Mouse (Mus musculus) hindbrain, embryonic 16.5 days (tissue): Measurements from ENCODE around the gene Phc2. TPM values are rescaled to one million over a fixed set of nuclear protein-coding genes. Genes with fewer than 3 reads are reported as not detected.

Experiments used
- ATAC-seq: fragments of 200-750 bp; cut with Nextera tagmentation; 2 replicates; pipeline ENCODE4 v1.8.0; 2017; ENCODE audit warnings: moderate TSS enrichment, moderate library complexity
- H3K27ac ChIP-seq: fragments of 300-500 bp; sonication (generic); 2 replicates; pipeline ENCODE4 v1.5.1; 2014; ENCODE audit warnings: low read depth, mild to moderate bottlenecking, control low read depth, low read length, moderate library complexity
- H3K27me3 ChIP-seq: fragments of 300-500 bp; sonication (generic); replicated peaks from 2 replicates; pipeline ENCODE4 v1.6.1; 2014; ENCODE audit warnings: low read length; ENCODE audit not compliant: control insufficient read depth, insufficient read depth
- H3K36me3 ChIP-seq: fragments of 300-500 bp; sonication (generic); 2 replicates; pipeline ENCODE4 v1.6.1; 2014; ENCODE audit warnings: mild to moderate bottlenecking, low read length, moderate library complexity, mixed read lengths; ENCODE audit not compliant: control insufficient read depth, insufficient read depth
- H3K4me1 ChIP-seq: fragments of 300-500 bp; sonication (generic); 2 replicates; pipeline ENCODE4 v1.6.1; 2014; ENCODE audit warnings: low read depth, low read length; ENCODE audit not compliant: control insufficient read depth, insufficient read depth
- H3K4me2 ChIP-seq: fragments of 300-500 bp; sonication (generic); 2 replicates; pipeline ENCODE4 v1.6.1; 2014; ENCODE audit warnings: mild to moderate bottlenecking, low read length, control low read depth, moderate library complexity
- H3K4me3 ChIP-seq: fragments of 300-500 bp; sonication (generic); 2 replicates; pipeline ENCODE4 v1.5.1; 2014; ENCODE audit warnings: mild to moderate bottlenecking, low read length, control low read depth, moderate library complexity
- H3K9ac ChIP-seq: fragments of 300-500 bp; sonication (generic); 2 replicates; pipeline ENCODE4 v1.6.1; 2014; ENCODE audit warnings: low read depth, mild to moderate bottlenecking, control low read depth, low read length, moderate library complexity
- H3K9me3 ChIP-seq: fragments of 300-500 bp; sonication (generic); 2 replicates; pipeline ENCODE4 v1.6.1; 2014; ENCODE audit warnings: mild to moderate bottlenecking, low read length, moderate library complexity; ENCODE audit not compliant: control insufficient read depth
- WGBS: fragments of 180-500 bp; shearing (Covaris S2); extraction: QIAGEN DNeasy Blood & Tissue Kit; methylation state at CpG from one replicate; pipeline ENCODE4 v1.1.7; 2014; 5-methylcytosine and 5-hydroxymethylcytosine counted together
- polyA plus RNA-seq: library from polyadenylated mRNA; unstranded; fragments of >200 nt; fragmentation: Nextera tagmentation; extraction: Ambion mirVana; gene quantifications from 2 replicates; pipeline ENCODE4 v1.2.1, GENCODE M21; 2015

Phc2 gene
- polyA plus RNA-seq, 1 experiment from 2014 or later, result 19.9 TPM

DNA sequence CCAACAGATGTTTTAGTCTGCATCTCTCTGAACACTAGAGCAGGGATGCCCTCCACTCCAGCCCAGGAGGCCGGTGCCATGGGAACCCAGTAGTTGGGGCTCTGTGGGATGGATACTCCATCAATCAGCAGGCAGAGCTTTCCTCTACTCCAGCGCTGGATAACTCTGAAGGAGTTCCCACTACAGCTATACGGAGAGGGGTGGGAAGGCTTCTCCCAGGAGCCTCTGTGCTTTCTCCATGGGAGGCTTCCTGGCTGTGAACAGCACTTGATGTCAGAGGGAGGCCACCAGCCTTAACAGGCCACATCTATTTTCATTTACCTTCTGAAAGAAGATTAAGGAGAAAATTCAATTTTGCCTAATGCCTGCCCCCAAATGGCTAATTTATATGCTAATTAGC lies 29.2 kb downstream of the Phc2 start:
- H3K9ac ChIP-seq, result no peak overlapping the region
- no peak overlapping the region for H3K4me2 ChIP-seq
- ATAC-seq, result 0 out of 2 replicates have a peak, but pooled peaks have one; percentile 37
- 33% methylated on average over 3 of the region's 3 CpGs for WGBS
- H3K4me1 ChIP-seq, result peaks cover 23% of the 10 kb centered on the region
- H3K36me3 ChIP-seq, result no peaks in the 10 kb centered on the region
- H3K9me3 ChIP-seq, result no peaks in the 10 kb centered on the region
- peak overlapping the region; percentile 2 for H3K27ac ChIP-seq
- H3K4me3 ChIP-seq, result no peak overlapping the region
- no peaks in the 10 kb centered on the region for H3K27me3 ChIP-seq

DNA sequence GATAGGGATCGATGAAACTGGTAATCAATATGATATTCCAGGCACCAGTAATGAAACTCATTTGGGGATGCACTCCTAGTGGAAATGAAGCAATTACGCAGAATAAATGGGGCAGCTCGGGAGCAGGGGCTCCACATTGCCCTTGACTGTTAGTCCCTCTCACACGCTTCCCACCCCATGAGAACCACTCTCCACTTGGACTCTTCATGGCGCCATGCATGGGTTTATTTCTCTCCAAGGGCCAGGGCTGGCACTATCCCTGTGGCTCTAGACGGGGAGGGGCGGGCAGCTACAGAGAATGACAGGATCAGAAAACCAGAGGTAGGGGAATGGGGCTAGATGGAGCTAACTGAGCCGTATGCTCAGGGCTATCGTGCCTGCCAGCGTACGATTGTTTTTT lies 29.6 kb downstream of the Phc2 start:
- Histone ChIP-seq H3K27me3 (no peaks in the 10 kb centered on the region), H3K9ac (no peak overlapping the region), H3K4me2 (no peak overlapping the region), H3K36me3 (no peaks in the 10 kb centered on the region), H3K27ac (no peak overlapping the region), H3K4me1 (peaks cover 25% of the 10 kb centered on the region), H3K9me3 (no peaks in the 10 kb centered on the region), H3K4me3 (no peak overlapping the region)
- ATAC-seq, result 0 out of 2 replicates have a peak, but pooled peaks have one; percentile 18
- WGBS, result 54% methylated on average over 11 of the region's 11 CpGs

GRCm38 (mm10) chr4:128688513-128688913 lies 34.0 kb downstream of the Phc2 start:
- Histone ChIP-seq H3K27ac (peak overlapping the region; percentile 69), H3K4me2 (peak overlapping the region; percentile 54), H3K27me3 (no peaks in the 10 kb centered on the region), H3K9ac (0 out of 2 replicates have a peak overlapping the region, but pooled peaks have one; percentile 54), H3K9me3 (no peaks in the 10 kb centered on the region), H3K4me1 (peaks cover 55% of the 10 kb centered on the region), H3K36me3 (no peaks in the 10 kb centered on the region), H3K4me3 (peak overlapping the region; percentile 27)
- peak; percentile 58 for ATAC-seq
- 28% methylated on average over 6 of the region's 6 CpGs for WGBS

- Histone ChIP-seq H3K36me3 (no peaks in the 10 kb centered on the region), H3K9ac (peak overlapping the region; percentile 54), H3K4me3 (peak overlapping the region; percentile 27), H3K27ac (peak overlapping the region; percentile 69), H3K27me3 (no peaks in the 10 kb centered on the region), H3K9me3 (no peaks in the 10 kb centered on the region), H3K4me2 (peak overlapping the region; percentile 54), H3K4me1 (peaks cover 55% of the 10 kb centered on the region)
- ATAC-seq, result peak; percentile 50
- 32% methylated on average over 9 of the region's 9 CpGs for WGBS
These were observed 34.5 kb downstream of the Phc2 start for GRCm38 (mm10) chr4:128688976-128689375.

- Histone ChIP-seq H3K4me2 (peak overlapping the region; percentile 54), H3K27me3 (no peaks in the 10 kb centered on the region), H3K9ac (peak overlapping the region; percentile 54), H3K9me3 (no peaks in the 10 kb centered on the region), H3K36me3 (no peaks in the 10 kb centered on the region), H3K4me1 (peaks cover 53% of the 10 kb centered on the region), H3K4me3 (peak overlapping the region; percentile 27), H3K27ac (no peak overlapping the region; the same call in 1 of the 2 replicates)
- WGBS, result 54% methylated on average over 6 of the region's 6 CpGs
- ATAC-seq, result no peak
These were observed 35.3 kb downstream of the Phc2 start for GRCm38 (mm10) chr4:128689739-128690304.

GRCm38 (mm10) chr4:128691195-128691594 lies 36.7 kb downstream of the Phc2 start:
- H3K4me1 ChIP-seq, result peaks cover 55% of the 10 kb centered on the region
- no peak overlapping the region for H3K4me2 ChIP-seq
- no peak for ATAC-seq
- peak overlapping the region; percentile 33; the same call in 1 of the 2 replicates for H3K9ac ChIP-seq
- no peaks in the 10 kb centered on the region for H3K9me3 ChIP-seq
- H3K4me3 ChIP-seq, result no peak overlapping the region
- no peaks in the 10 kb centered on the region for H3K36me3 ChIP-seq
- 89% methylated on average over 4 of the region's 4 CpGs for WGBS
- H3K27ac ChIP-seq, result no peak overlapping the region
- H3K27me3 ChIP-seq, result no peaks in the 10 kb centered on the region

- Histone ChIP-seq H3K4me3 (no peak overlapping the region), H3K4me1 (peaks cover 57% of the 10 kb centered on the region), H3K9me3 (no peaks in the 10 kb centered on the region), H3K27me3 (no peaks in the 10 kb centered on the region), H3K36me3 (no peaks in the 10 kb centered on the region), H3K4me2 (no peak overlapping the region), H3K9ac (no peak overlapping the region), H3K27ac (no peak overlapping the region)
- 60% methylated on average over 15 of the region's 15 CpGs for WGBS
- no peak for ATAC-seq
These were observed 37.8 kb downstream of the Phc2 start for GRCm38 (mm10) chr4:128692149-128692925.

GRCm38 (mm10) chr4:128693207-128693606 lies 38.7 kb downstream of the Phc2 start:
- no peaks in the 10 kb centered on the region for H3K27me3 ChIP-seq
- H3K27ac ChIP-seq, result no peak overlapping the region; the same call in 1 of the 2 replicates
- H3K4me2 ChIP-seq, result no peak overlapping the region
- H3K4me3 ChIP-seq, result no peak overlapping the region
- H3K4me1 ChIP-seq, result peaks cover 63% of the 10 kb centered on the region
- WGBS, result 46% methylated on average over 5 of the region's 5 CpGs
- no peak for ATAC-seq
- H3K9ac ChIP-seq, result 0 out of 2 replicates have a peak overlapping the region, but pooled peaks have one; percentile 29
- H3K36me3 ChIP-seq, result no peaks in the 10 kb centered on the region
- no peaks in the 10 kb centered on the region for H3K9me3 ChIP-seq

- Histone ChIP-seq H3K9me3 (no peaks in the 10 kb centered on the region), H3K27ac (no peak overlapping the region), H3K36me3 (no peaks in the 10 kb centered on the region), H3K27me3 (no peaks in the 10 kb centered on the region), H3K9ac (no peak overlapping the region), H3K4me1 (peaks cover 57% of the 10 kb centered on the region), H3K4me2 (no peak overlapping the region), H3K4me3 (no peak overlapping the region)
- no peak for ATAC-seq
These were observed 39.8 kb downstream of the Phc2 start for GRCm38 (mm10) chr4:128694315-128694714.
